Mouse (Mus musculus): ENCODE results near the gene Il12rb1.

Il12rb1 gene

GRCm38 (mm10) chr8:70808239-70808638 is at the start of gene Il12rb1:
Il12rb1 (plus strand) TSS chr8:70808449.
- DNase-seq (ENCODE audit: low read depth, low spot score): no peak

GRCm38 (mm10) chr8:70758616-70759561 is 49.4 kb upstream of the Il12rb1 start:
- DNase-seq (ENCODE audit: low read depth, low spot score): no peak

GRCm38 (mm10) chr8:70760350-70760749 is 47.9 kb upstream of the Il12rb1 start:
- DNase-seq (ENCODE audit: low read depth, low spot score): no peak

- DNase-seq (ENCODE audit: low read depth, low spot score): peak; percentile 99
Observed at GRCm38 (mm10) chr8:70760775-70761406, 47.4 kb upstream of the Il12rb1 start, which contains the start of gene Mpv17l2. Mpv17l2 (minus strand) TSS chr8:70760946.

GRCm38 (mm10) chr8:70762118-70762517 is 46.1 kb upstream of the Il12rb1 start:
- no peak for DNase-seq (ENCODE audit: low read depth, low spot score)

GRCm38 (mm10) chr8:70763354-70763753 is 44.9 kb upstream of the Il12rb1 start:
- no peak for DNase-seq (ENCODE audit: low read depth, low spot score)

- no peak for DNase-seq (ENCODE audit: low read depth, low spot score)
Observed at GRCm38 (mm10) chr8:70764026-70764425, 44.2 kb upstream of the Il12rb1 start.

GRCm38 (mm10) chr8:70764676-70765075 is 43.6 kb upstream of the Il12rb1 start:
- no peak for DNase-seq (ENCODE audit: low read depth, low spot score)

- no peak for DNase-seq (ENCODE audit: low read depth, low spot score)
Observed at GRCm38 (mm10) chr8:70765329-70765728, 42.9 kb upstream of the Il12rb1 start.

GRCm38 (mm10) chr8:70765838-70766570 is 42.2 kb upstream of the Il12rb1 start:
- DNase-seq (ENCODE audit: low read depth, low spot score): no peak

- DNase-seq (ENCODE audit: low read depth, low spot score): no peak
Observed at GRCm38 (mm10) chr8:70766571-70767440, 41.4 kb upstream of the Il12rb1 start.

- DNase-seq (ENCODE audit: low read depth, low spot score): no peak
Observed at GRCm38 (mm10) chr8:70767503-70767902, 40.7 kb upstream of the Il12rb1 start.

- DNase-seq (ENCODE audit: low read depth, low spot score): no peak
Observed at GRCm38 (mm10) chr8:70768231-70768776, 39.9 kb upstream of the Il12rb1 start.

GRCm38 (mm10) chr8:70768956-70769355 is 39.3 kb upstream of the Il12rb1 start:
- DNase-seq (ENCODE audit: low read depth, low spot score): no peak

GRCm38 (mm10) chr8:70769359-70769758 is 38.9 kb upstream of the Il12rb1 start:
- peak; percentile 89 for DNase-seq (ENCODE audit: low read depth, low spot score)

GRCm38 (mm10) chr8:70769858-70770257 is 38.4 kb upstream of the Il12rb1 start:
- no peak for DNase-seq (ENCODE audit: low read depth, low spot score)

- no peak for DNase-seq (ENCODE audit: low read depth, low spot score)
Observed at GRCm38 (mm10) chr8:70770748-70771147, 37.5 kb upstream of the Il12rb1 start.

GRCm38 (mm10) chr8:70771217-70771616 is 37.0 kb upstream of the Il12rb1 start:
- DNase-seq (ENCODE audit: low read depth, low spot score): no peak

GRCm38 (mm10) chr8:70772075-70772474 is 36.2 kb upstream of the Il12rb1 start:
- DNase-seq (ENCODE audit: low read depth, low spot score): no peak

- DNase-seq (ENCODE audit: low read depth, low spot score): no peak
Observed at GRCm38 (mm10) chr8:70772890-70773289, 35.4 kb upstream of the Il12rb1 start.

- no peak for DNase-seq (ENCODE audit: low read depth, low spot score)
Observed at GRCm38 (mm10) chr8:70773410-70773809, 34.8 kb upstream of the Il12rb1 start.

All from telencephalon, adult 2 months (tissue).